Mouse (Mus musculus): ENCODE measurements at regions not wholly inside any gene's neighbourhood (a gene's known extent, or its start where the extent isn't known, plus 50 kb on each side); places are given as distances from the start of the nearest gene placed in this dataset.
"Not testable (repeated sequence)": the region's sequence is repeated elsewhere in the genome, so short reads cannot be mapped to it uniquely, and the experiment has no call there.

GRCm38 (mm10) chr12:17852138-17852537, 161.5 kb downstream of the Hpcal1 start:
- H3K27ac ChIP-seq (ENCODE audit: low read depth, low read length); H3K36me3 ChIP-seq (ENCODE audit: control insufficient read depth, insufficient read depth, low read length); ATAC-seq (replicated peaks; ENCODE audit: low FRiP score); H3K4me1 ChIP-seq (replicated peaks; ENCODE audit: control insufficient read depth, insufficient read depth, low read length); H3K4me3 ChIP-seq (ENCODE audit: low read depth, low read length); H3K27me3 ChIP-seq (ENCODE audit: control insufficient read depth, insufficient read depth, low read length); H3K9me3 ChIP-seq (ENCODE audit: control insufficient read depth, low read length); H3K9ac ChIP-seq (ENCODE audit: low read length); DNase-seq (ENCODE audit: low spot score); H3K4me2 ChIP-seq (ENCODE audit: low read depth, low read length, severe bottlenecking): not testable (repeated sequence)
- 59% methylated on average over 3 of the region's 3 CpGs for WGBS

- H3K27me3 ChIP-seq (ENCODE audit: control insufficient read depth, insufficient read depth, low read length); DNase-seq (ENCODE audit: low spot score); H3K4me1 ChIP-seq (replicated peaks; ENCODE audit: control insufficient read depth, insufficient read depth, low read length); H3K9ac ChIP-seq (ENCODE audit: low read length); H3K36me3 ChIP-seq (ENCODE audit: control insufficient read depth, insufficient read depth, low read length); H3K9me3 ChIP-seq (ENCODE audit: control insufficient read depth, low read length); H3K27ac ChIP-seq (ENCODE audit: low read depth, low read length); ATAC-seq (replicated peaks; ENCODE audit: low FRiP score); H3K4me3 ChIP-seq (ENCODE audit: low read depth, low read length); H3K4me2 ChIP-seq (ENCODE audit: low read depth, low read length, severe bottlenecking): not testable (repeated sequence)
- 86% methylated on average over 6 of the region's 6 CpGs for WGBS
These were observed 181.8 kb downstream of the Hpcal1 start for GRCm38 (mm10) chr12:17872491-17872890.

- Histone ChIP-seq H3K4me1 (replicated peaks; ENCODE audit: control insufficient read depth, insufficient read depth, low read length) (no peaks in the 10 kb centered on the region), H3K9ac (ENCODE audit: low read length) (peak overlapping the region; percentile 88), H3K4me2 (ENCODE audit: low read depth, low read length, severe bottlenecking) (peak overlapping the region; percentile 41), H3K27ac (ENCODE audit: low read depth, low read length) (peak overlapping the region; percentile 78), H3K9me3 (ENCODE audit: control insufficient read depth, low read length) (no peaks in the 10 kb centered on the region; the same call in 1 of the 2 replicates), H3K4me3 (ENCODE audit: low read depth, low read length) (peak overlapping the region; percentile 76), H3K27me3 (ENCODE audit: control insufficient read depth, insufficient read depth, low read length) (no peaks in the 10 kb centered on the region), H3K36me3 (ENCODE audit: control insufficient read depth, insufficient read depth, low read length) (no peaks in the 10 kb centered on the region)
- WGBS: under 1% methylated on average over 59 of the region's 59 CpGs
- ATAC-seq (replicated peaks; ENCODE audit: low FRiP score) (peak; percentile 100), DNase-seq (ENCODE audit: low spot score) (peak; percentile 95)
These were observed 190.9 kb downstream of the Hpcal1 start for GRCm38 (mm10) chr12:17881371-17882116.

GRCm38 (mm10) chr12:17882117-17883116, 191.8 kb downstream of the Hpcal1 start:
- Histone ChIP-seq H3K4me2 (ENCODE audit: low read depth, low read length, severe bottlenecking) (peak overlapping the region; percentile 41), H3K9ac (ENCODE audit: low read length) (peak overlapping the region; percentile 88), H3K27ac (ENCODE audit: low read depth, low read length) (peak overlapping the region; percentile 78), H3K4me3 (ENCODE audit: low read depth, low read length) (peak overlapping the region; percentile 76)
- not testable (repeated sequence) for ATAC-seq (replicated peaks; ENCODE audit: low FRiP score); H3K36me3 ChIP-seq (ENCODE audit: control insufficient read depth, insufficient read depth, low read length); H3K4me1 ChIP-seq (replicated peaks; ENCODE audit: control insufficient read depth, insufficient read depth, low read length); H3K27me3 ChIP-seq (ENCODE audit: control insufficient read depth, insufficient read depth, low read length); H3K9me3 ChIP-seq (ENCODE audit: control insufficient read depth, low read length)
- 2% methylated on average over 61 of the region's 65 CpGs for WGBS
- DNase-seq (ENCODE audit: low spot score): peak; percentile 58

- H3K4me3 ChIP-seq (ENCODE audit: low read depth, low read length); H3K27ac ChIP-seq (ENCODE audit: low read depth, low read length); H3K27me3 ChIP-seq (ENCODE audit: control insufficient read depth, insufficient read depth, low read length); H3K9ac ChIP-seq (ENCODE audit: low read length); DNase-seq (ENCODE audit: low spot score); H3K4me1 ChIP-seq (replicated peaks; ENCODE audit: control insufficient read depth, insufficient read depth, low read length); H3K4me2 ChIP-seq (ENCODE audit: low read depth, low read length, severe bottlenecking); H3K36me3 ChIP-seq (ENCODE audit: control insufficient read depth, insufficient read depth, low read length); ATAC-seq (replicated peaks; ENCODE audit: low FRiP score): not testable (repeated sequence)
- H3K9me3 ChIP-seq (ENCODE audit: control insufficient read depth, low read length): peaks cover 19% of the 10 kb centered on the region; the same call in 1 of the 2 replicates
- 93% methylated on average over 6 of the region's 6 CpGs for WGBS
These were observed 201.1 kb downstream of the Hpcal1 start for GRCm38 (mm10) chr12:17891663-17892310.

- DNase-seq (ENCODE audit: low spot score); H3K9me3 ChIP-seq (ENCODE audit: control insufficient read depth, low read length); H3K4me1 ChIP-seq (replicated peaks; ENCODE audit: control insufficient read depth, insufficient read depth, low read length); H3K27ac ChIP-seq (ENCODE audit: low read depth, low read length); ATAC-seq (replicated peaks; ENCODE audit: low FRiP score); H3K4me3 ChIP-seq (ENCODE audit: low read depth, low read length); H3K4me2 ChIP-seq (ENCODE audit: low read depth, low read length, severe bottlenecking); H3K27me3 ChIP-seq (ENCODE audit: control insufficient read depth, insufficient read depth, low read length); H3K9ac ChIP-seq (ENCODE audit: low read length); H3K36me3 ChIP-seq (ENCODE audit: control insufficient read depth, insufficient read depth, low read length): not testable (repeated sequence)
- 88% methylated on average over 3 of the region's 3 CpGs for WGBS
These were observed 222.4 kb downstream of the Hpcal1 start for GRCm38 (mm10) chr12:17913058-17913457.

Data from forebrain, embryonic 11.5 days (tissue).